Mouse (Mus musculus) liver (tissue): Measurements from ENCODE around the gene Cacna1s.

Experiments used
- DNase-seq: peaks from one replicate; pipeline ENCODE4 v3.0.0-alpha.2; 2020; ENCODE audit warnings: mixed read lengths

The Cacna1s gene

DNA sequence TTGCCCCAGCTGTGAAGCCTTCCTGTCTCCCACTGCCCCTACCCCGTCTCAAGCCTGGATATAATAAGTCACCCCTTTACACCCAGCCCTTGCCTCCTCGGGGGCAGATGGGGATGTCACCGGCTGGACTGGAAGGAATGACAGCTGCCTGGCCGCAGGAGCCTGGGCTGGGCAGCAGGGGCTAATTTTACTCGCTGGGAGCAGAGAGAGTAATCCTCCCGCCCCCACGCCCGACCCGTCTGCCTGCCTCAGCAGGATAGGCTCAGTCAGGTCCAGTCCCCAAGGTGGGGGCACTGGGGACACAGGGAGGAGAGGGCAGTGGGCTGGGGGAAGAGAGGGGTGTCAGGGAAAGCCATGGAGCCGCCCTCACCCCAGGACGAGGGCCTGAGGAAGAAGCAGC is at the start of gene Cacna1s:
Gene Cacna1s, plus strand, starts transcription at position 204 of the 400 bp plus-strand sequence.
- DNase-seq, result no peak

DNA sequence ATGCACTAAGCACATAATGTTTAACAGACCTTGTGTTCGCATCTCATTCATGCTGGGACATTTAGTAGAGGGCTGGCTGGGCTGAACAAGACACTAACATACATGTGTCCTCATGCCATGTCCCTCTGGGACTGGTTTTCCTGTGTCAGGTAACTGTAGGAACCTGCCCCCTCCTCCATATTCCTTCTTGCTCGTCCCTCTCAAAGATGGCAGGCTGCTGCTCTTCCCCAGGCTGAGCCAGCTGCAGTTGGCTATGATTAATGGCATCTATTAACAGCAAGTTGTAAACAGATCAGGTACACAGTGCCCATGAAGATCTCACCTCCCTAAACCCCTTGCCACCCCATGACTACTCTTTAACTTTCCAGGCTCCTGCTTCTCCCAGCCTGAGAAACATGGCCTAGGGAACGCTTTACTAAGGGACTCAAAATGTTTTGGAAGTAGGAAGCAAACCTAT is 46.2 kb upstream of the Cacna1s start, which contains the start of gene Igfn1:
Gene Igfn1, minus strand, starts transcription at position 51 of the 457 bp plus-strand sequence.
- no peak for DNase-seq

DNA sequence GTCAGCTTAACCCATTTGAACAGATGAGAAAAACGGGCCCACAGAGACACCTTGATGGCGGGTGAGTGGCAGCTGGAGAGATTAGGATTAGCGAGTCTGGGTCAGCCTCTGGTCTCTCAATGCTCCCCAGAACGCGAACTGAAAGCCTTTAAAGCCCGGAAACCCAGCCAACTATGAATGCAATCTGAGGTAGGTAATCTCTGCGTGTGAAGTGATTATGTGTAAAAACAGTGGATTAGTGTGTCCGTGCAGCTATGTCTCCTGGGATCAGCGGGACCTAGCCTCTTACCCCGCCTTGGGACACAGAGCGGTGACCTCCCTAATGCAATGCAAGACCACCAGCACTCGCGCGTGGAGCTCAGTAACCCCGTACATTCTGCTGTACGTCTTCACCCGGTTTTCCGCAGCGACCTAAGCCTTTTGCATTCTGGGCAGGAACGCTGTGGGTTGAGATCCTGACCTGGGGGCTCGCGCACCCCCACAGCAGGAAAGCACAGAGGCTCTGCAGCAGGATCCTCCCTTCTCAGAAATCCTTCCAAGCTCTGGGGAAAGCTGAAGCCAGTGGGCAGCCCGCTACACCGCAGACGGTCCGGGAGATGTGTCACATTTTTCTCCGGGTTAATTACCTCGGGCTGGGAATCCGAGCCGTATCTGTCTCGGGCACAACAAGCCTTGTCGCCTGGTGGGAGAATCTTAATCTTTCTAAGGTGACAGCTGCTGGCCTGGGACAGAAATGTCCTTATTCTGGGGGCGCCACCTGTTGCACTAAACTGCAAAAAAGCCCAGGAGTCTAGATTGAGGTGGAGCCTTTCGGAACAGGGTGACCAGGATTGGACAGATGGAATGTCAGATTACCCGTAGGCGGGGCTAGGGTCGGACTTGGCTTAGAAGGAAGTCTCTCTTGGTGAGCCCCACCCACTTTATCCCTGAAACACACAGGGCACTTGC is 45.1 kb upstream of the Cacna1s start, which contains the start of gene Tmem9:
Gene Tmem9, plus strand, starts transcription at position 940 of the 948 bp plus-strand sequence.
- DNase-seq, result peak; percentile 94

DNA sequence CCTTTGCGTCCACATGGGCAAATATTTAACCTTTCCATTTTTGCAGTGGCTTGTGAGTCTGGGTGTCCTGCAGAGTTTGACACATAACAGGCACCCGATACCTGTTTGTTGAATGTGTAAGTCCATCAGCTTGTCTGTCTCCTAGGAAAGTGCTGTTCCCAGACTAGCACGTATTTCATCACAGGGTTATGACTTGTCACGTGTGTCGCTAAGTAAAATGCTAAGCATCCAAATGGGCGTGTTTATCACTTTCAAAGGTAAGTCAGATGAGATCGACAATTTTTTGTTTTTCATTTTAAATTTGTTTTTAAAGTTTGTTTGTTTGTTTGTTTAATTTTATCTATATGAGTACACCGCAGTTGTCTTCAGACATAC is 44.4 kb upstream of the Cacna1s start:
- no peak for DNase-seq

- no peak for DNase-seq
These were observed 42.3 kb upstream of the Cacna1s start for GRCm38 (mm10) chr1:136010247-136010646.

DNA sequence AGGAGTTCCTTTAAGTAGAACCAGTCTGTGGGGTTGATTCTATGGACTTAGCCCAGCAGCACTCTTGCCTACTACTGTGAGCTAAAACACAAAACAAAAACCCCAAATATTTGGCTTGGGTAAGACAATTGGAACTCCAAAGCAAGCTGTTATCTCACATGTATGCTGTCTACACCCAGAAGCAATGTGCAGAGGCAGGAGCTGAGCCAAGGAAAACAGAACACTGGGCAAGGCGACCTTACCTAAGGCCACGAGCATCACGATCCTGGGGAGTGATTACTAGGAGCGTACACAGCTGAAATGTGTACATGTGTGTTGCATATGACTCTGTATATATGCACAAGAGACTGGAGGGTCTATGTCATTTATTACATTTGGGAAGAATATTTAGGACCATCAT is 39.0 kb upstream of the Cacna1s start:
- peak; percentile 57 for DNase-seq

GRCm38 (mm10) chr1:136014796-136015502 is 37.6 kb upstream of the Cacna1s start:
- peak; percentile 70 for DNase-seq

DNA sequence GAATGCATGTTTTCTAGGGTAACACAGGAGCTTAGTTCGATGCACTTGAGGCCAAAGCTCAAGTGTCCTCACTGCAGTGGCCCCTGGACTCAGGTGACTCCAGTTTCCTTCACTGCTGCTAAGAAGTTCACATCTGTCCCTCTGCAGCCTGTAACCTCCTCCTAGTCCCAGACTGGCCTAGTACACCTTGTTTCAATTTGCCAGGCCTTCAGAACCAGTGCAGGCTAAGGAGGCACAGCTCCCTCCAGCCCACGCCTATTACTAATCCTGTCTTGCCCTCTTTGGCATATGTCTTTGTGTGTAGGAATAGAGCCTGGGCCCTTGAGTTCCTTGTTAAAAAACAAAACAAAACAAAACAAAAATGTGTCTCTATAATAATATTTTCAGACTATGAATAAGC is 35.2 kb upstream of the Cacna1s start:
- peak; percentile 32 for DNase-seq

DNA sequence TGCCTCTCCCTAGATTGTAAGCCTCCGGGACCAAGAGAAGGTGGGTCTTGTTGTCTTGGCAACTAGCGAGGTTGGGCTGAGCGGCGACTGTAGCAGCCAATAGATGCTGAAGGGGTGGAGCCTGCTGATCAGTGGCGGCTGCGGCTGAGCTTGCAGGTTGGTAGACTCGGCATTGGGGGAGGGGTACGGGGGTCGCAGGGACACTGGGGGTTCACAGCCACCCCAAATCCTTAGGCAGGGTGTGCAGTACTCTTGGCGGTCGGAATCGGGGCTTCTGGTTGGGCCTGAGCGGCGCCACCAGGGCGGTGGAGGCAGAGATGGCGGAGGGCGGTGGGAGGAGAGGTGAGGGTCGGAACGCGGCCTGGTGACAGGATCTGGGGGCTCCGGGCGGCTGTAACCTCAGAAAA is 34.6 kb upstream of the Cacna1s start:
- DNase-seq, result peak; percentile 95

- peak; percentile 84 for DNase-seq
These were observed 34.0 kb upstream of the Cacna1s start for GRCm38 (mm10) chr1:136018390-136019189.

- no peak for DNase-seq
These were observed 22.3 kb upstream of the Cacna1s start for GRCm38 (mm10) chr1:136030201-136030600.

- DNase-seq, result no peak
These were observed 20.9 kb upstream of the Cacna1s start for GRCm38 (mm10) chr1:136031697-136032096.

DNA sequence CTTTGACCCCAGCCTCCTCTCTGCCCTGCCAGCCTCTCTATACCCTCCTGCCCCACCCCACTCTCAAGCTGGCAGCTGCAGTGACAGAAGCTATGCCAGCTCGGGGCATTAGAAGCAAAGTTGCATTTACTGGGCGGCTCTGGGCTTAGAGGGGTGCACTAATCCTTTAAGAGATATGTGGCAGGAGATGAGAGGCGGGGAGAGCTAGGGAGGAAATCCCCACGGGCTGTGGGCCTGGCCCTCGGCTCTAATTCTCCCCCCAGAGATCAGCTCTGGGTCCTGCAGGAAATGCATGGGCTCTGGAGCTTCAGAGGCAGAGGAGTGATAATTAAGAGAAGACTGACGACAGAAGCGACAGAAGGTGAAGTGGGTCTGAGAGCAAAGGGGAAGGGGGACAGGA is 19.6 kb upstream of the Cacna1s start:
- DNase-seq, result no peak

- no peak for DNase-seq
These were observed 13.6 kb upstream of the Cacna1s start for GRCm38 (mm10) chr1:136038746-136039538.

GRCm38 (mm10) chr1:136040452-136040851 is 12.1 kb upstream of the Cacna1s start:
- DNase-seq, result no peak

DNA sequence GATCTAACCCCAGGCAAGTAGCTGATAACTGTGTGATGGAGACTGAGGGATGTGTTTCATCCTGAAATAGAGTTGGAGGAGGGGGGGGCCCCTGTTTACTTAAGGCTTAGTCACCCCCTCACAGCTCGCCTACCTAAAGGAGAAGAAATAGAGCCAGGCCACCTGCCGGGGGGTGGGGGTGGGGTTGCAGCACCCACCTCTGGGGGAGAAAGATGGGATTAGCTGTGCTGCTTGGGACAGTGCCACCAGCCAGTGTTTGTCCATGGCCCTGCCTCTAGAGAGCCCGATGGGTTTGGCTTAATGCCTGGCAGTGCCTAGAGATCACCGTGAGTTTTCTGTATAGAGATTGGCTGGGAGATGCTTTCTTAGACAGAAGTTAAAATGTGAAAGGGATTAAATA is 11.7 kb upstream of the Cacna1s start:
- DNase-seq, result no peak

DNA sequence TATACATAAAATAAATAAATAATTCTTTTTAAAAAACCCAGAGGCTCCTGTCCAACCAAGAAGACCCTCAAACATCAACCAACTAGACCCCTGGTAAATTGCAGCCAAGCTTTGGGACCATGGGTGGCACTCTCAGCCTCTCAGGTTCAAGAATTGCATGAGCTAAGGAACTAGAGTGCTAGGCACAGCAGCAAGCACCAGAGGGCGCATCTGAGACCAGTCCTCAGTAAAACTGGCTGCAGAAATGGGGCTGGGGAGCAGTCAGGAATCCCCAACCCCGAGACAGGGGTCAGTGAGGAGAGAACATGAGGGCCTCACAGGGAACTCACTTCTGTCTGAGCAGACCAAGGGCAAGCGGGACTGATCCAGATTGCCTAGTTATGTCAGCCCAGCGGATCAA is 6.8 kb upstream of the Cacna1s start:
- peak; percentile 71 for DNase-seq

- peak; percentile 49 for DNase-seq
These were observed 5.1 kb upstream of the Cacna1s start for GRCm38 (mm10) chr1:136047432-136047831.

DNA sequence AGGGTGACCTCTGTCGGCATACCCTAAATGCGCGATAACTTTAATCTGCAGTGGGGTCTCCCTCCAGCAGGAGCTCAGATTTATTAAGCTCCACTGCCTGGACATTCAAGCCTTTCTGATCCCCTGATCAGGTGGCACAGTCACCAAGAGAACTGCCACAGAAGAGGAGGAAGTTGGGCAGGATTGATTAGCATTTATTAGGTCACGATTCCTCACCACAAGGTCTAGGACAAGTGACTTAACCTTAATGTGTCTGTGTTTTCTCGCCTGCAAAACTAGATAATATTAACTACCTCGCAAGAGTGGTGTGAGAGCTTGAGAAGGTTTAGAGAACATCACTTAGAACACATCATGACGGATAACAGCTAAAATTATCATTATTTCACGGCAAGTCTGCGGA is 4.7 kb upstream of the Cacna1s start:
- DNase-seq, result no peak

DNA sequence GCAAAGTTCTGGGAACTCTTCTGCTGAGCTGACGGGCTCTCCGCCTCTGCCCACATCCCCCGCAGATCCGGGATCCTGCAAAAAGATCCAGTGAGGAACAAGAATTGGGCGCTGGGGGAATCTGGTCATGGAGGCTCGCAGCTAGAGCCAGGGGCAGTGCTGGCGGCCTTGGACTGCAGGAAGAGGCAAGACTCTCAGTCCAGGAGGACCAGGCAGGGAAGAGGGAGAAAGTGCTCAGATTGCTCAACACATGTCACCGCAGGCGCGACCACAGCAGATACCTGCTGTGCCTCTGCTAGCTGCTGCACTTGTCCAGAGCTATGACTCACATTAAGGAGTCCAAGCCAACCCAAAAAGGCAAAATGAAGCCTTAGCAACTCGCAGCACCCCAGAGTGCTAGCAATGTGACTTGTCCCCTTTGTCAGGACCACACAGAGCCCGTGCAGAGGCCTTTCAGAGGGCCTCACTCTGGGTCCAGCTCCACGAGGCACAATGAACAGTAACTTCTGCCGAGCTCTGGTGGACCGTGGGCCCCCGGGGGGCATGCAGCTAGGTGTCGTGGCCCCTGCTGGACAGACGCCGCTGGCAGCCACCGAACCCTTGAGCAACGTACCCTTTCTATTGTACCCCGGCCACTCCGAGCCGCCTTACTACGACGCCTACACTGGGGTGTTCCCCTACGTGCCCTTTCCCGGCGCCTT is 2.1 kb upstream of the Cacna1s start, which contains the start of gene Ascl5:
Gene Ascl5, plus strand, starts transcription at position 493 of the 701 bp plus-strand sequence.
- DNase-seq, result no peak

- DNase-seq, result no peak
These were observed 1.6 kb upstream of the Cacna1s start for GRCm38 (mm10) chr1:136051013-136051315.
